Mouse (Mus musculus): Measurements from ENCODE around the gene Paip2b. TPM values are rescaled to one million over a fixed set of nuclear protein-coding genes. Genes with fewer than 3 reads are reported as not detected.

Paip2b gene
- total and polyA plus RNA-seq, 3 experiments, result 26.7 to 36.3 (median 30.9) TPM

DNA sequence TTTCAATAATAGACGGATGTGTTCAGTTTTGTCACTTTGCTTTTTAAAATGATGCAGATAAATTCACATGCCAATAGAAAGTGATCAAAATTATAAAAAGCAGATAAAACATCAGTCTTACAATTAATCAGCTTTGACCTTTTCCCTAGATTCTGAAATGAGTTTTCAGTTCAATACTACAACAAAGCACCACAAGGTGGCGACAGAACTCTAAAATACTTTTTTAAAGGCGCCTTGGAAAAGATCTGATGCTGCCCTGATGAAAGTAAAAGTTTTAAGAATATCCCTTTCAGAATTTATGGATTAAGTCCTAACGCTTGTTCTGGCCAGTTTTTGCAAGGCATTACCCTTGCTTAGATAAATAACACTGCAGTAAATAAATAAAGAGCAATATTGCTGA, 48.3 kb upstream of the Paip2b start:
- peaks cover 1 to 2% of the 10 kb centered on the region in 2 experiments; a peak in 3 of 4 replicates for H3K4me1 ChIP-seq (ENCODE audit: control insufficient read depth in 1 of 2, insufficient read depth in 2 of 2)
- H3K36me3 ChIP-seq (replicated peaks in 1 of 2; ENCODE audit: control insufficient read depth in 1 of 2, insufficient read depth in 1 of 2, low read length in 1 of 2), result no peaks in the 10 kb centered on the region
- no peaks in the 10 kb centered on the region for H3K79me2 ChIP-seq (replicated peaks; ENCODE audit: control insufficient read depth, extremely low read depth, insufficient read depth, poor library complexity, severe bottlenecking)
- TF ChIP-seq BHLHE40 (IDR thresholded peaks at IDR 0.05; ENCODE audit: low read depth, low read length), result no peak
- TF ChIP-seq MYC (IDR thresholded peaks at IDR 0.05; ENCODE audit: low read depth, low read length), result no peak
- no peak for TF ChIP-seq MAZ (IDR thresholded peaks at IDR 0.05; ENCODE audit: low read depth, low read length)
- TF ChIP-seq KAT2A (IDR thresholded peaks at IDR 0.05; ENCODE audit: insufficient replicate concordance, low read length), result no peak
- TF ChIP-seq JUND (conservative IDR thresholded peaks at IDR 0.05; ENCODE audit: low read depth, low read length), result peak; percentile 41; the same call in 1 of the 2 replicates
- TF ChIP-seq TCF12 (IDR thresholded peaks at IDR 0.05; ENCODE audit: low read depth, low read length), result no peak
- TF ChIP-seq CHD1 (IDR thresholded peaks at IDR 0.05; ENCODE audit: low read depth, low read length), result no peak
- no peak for TF ChIP-seq PAX5 (IDR thresholded peaks at IDR 0.05; ENCODE audit: low read length)
- no peak for TF ChIP-seq USF2 (conservative IDR thresholded peaks at IDR 0.05; ENCODE audit: low read depth, low read length)
- TF ChIP-seq NRF1 (IDR thresholded peaks at IDR 0.05; ENCODE audit: low read depth, low read length), result peak; percentile 43
- no peak for TF ChIP-seq NELFE (IDR thresholded peaks at IDR 0.05; ENCODE audit: low read depth, low read length)
- TF ChIP-seq MXI1 (IDR thresholded peaks at IDR 0.05; ENCODE audit: low read depth, low read length), result no peak
- no peak for TF ChIP-seq RCOR1 (conservative IDR thresholded peaks at IDR 0.05; ENCODE audit: low read depth, low read length)
- TF ChIP-seq ZC3H11A (IDR thresholded peaks at IDR 0.05; ENCODE audit: low read depth, low read length), result peak; percentile 87
- TF ChIP-seq IRF4 (IDR thresholded peaks at IDR 0.05; ENCODE audit: low read depth, low read length), result no peak
- no peak for TF ChIP-seq TBP (conservative IDR thresholded peaks at IDR 0.05; ENCODE audit: low read depth, low read length)
- no peak for TF ChIP-seq ETS1 (conservative IDR thresholded peaks at IDR 0.05; ENCODE audit: low read depth, low read length)
- no peak for TF ChIP-seq JUN (IDR thresholded peaks at IDR 0.05; ENCODE audit: insufficient read depth, low read depth, low read length)
- peak in 1 of 2 experiments; percentile 88; a peak in 3 of 4 replicates for TF ChIP-seq CTCF (conservative IDR thresholded peaks at IDR 0.05 in 1 of 2, IDR thresholded peaks at IDR 0.05 in 1 of 2; ENCODE audit: low read depth in 2 of 2, low read length in 2 of 2)
- TF ChIP-seq HCFC1 (IDR thresholded peaks at IDR 0.05; ENCODE audit: low read depth, low read length), result no peak
- TF ChIP-seq EP300 (IDR thresholded peaks at IDR 0.05; ENCODE audit: low read length), result no peak
- no peak for TF ChIP-seq MAX (IDR thresholded peaks at IDR 0.05; ENCODE audit: low read length)
- peak; percentile 86 for TF ChIP-seq SMC3 (IDR thresholded peaks at IDR 0.05; ENCODE audit: low read depth, low read length)
- 0 out of 2 replicates have a peak, but pooled peaks have one; percentile 13 for TF ChIP-seq E2F4 (IDR thresholded peaks at IDR 0.05; ENCODE audit: insufficient replicate concordance, low read depth, low read length)
- TF ChIP-seq ELF1 (IDR thresholded peaks at IDR 0.05; ENCODE audit: low read depth, low read length), result no peak
- no peak for TF ChIP-seq MAFK (IDR thresholded peaks at IDR 0.05; ENCODE audit: insufficient replicate concordance, low read length)
- TF ChIP-seq USF1 (IDR thresholded peaks at IDR 0.05; ENCODE audit: low read depth, low read length), result no peak
- TF ChIP-seq ZMIZ1 (IDR thresholded peaks at IDR 0.05; ENCODE audit: low read depth, low read length), result no peak
- no peak for TF ChIP-seq POLR2A (IDR thresholded peaks at IDR 0.05; ENCODE audit: low read depth, low read length)
- no peak; the same call in 1 of the 2 replicates for TF ChIP-seq ZNF384 (IDR thresholded peaks at IDR 0.05; ENCODE audit: low read depth, low read length)
- peak; percentile 93 for TF ChIP-seq RAD21 (IDR thresholded peaks at IDR 0.05; ENCODE audit: low read depth, low read length)
- no peak for TF ChIP-seq ZKSCAN1 (IDR thresholded peaks at IDR 0.05; ENCODE audit: borderline replicate concordance, low read depth, low read length)
- no peak for TF ChIP-seq UBTF (IDR thresholded peaks at IDR 0.05; ENCODE audit: low read depth, low read length)
- TF ChIP-seq MEF2A (IDR thresholded peaks at IDR 0.05; ENCODE audit: borderline replicate concordance, low read depth, low read length), result no peak
- no peak for TF ChIP-seq SIN3A (IDR thresholded peaks at IDR 0.05; ENCODE audit: low read length)
- TF ChIP-seq POLR2AphosphoS2 (IDR thresholded peaks at IDR 0.05; ENCODE audit: low read depth, low read length), result no peak
- TF ChIP-seq GABPA (IDR thresholded peaks at IDR 0.05; ENCODE audit: insufficient replicate concordance, low read depth, low read length), result no peak
- TF ChIP-seq CHD2 (IDR thresholded peaks at IDR 0.05; ENCODE audit: low read length), result no peak
- no peak overlapping the region for H3K9ac ChIP-seq (ENCODE audit: insufficient read depth, low read depth)
- H3K9me3 ChIP-seq (replicated peaks; ENCODE audit: low read length), result no peaks in the 10 kb centered on the region
- peaks cover 7% of the 10 kb centered on the region for H3K27me3 ChIP-seq (replicated peaks)
- DNase-seq (ENCODE audit: extremely low read depth), result peak; percentile 65
- peak overlapping the region in 1 of 3 experiments; percentile 15 for H3K4me3 ChIP-seq (replicated peaks in 1 of 3; ENCODE audit: low read depth in 2 of 3, low read length in 2 of 3, poor library complexity in 1 of 3)
- peak overlapping the region; percentile 26; the same call in 1 of the 2 replicates for H3K4me2 ChIP-seq (ENCODE audit: insufficient read depth, low read depth, poor library complexity, severe bottlenecking)
- no peak overlapping the region for H3K27ac ChIP-seq (ENCODE audit: insufficient read depth, low read depth)
- dilution Hi-C loops (cut with MboI; ENCODE audit: extremely low pct_ligation_motif_present, extremely low pct_unique_long_range_greater_than_20kb, low sequenced_read_pairs) (no loop called here), in situ Hi-C loops (cut with MboI; ENCODE audit: low pct_ligation_motif_present, low pct_unique_long_range_greater_than_20kb, low sequenced_read_pairs) (loop anchor here (5.0 kb wide), 2 partner anchors 32 to 182 kb away; no protein-coding TSS in a partner anchor)
